Mouse (Mus musculus) ES-E14 (cell line): ENCODE measurements around the gene Dok5.

Experiments
- CHD2 ChIP-seq: IDR thresholded peaks from 2 replicates; pipeline ENCODE4 v1.6.1; 2014; ENCODE audit warnings: mild to moderate bottlenecking, low read depth, low read length, inconsistent platforms
- HCFC1 ChIP-seq: IDR thresholded peaks from 2 replicates; pipeline ENCODE4 v1.6.1; 2012; ENCODE audit warnings: low read length, inconsistent platforms, borderline replicate concordance; ENCODE audit not compliant: insufficient read depth
- MAFK ChIP-seq: IDR thresholded peaks from 2 replicates; pipeline ENCODE4 v1.6.1; 2014; ENCODE audit warnings: mild to moderate bottlenecking, low read depth, low read length, inconsistent platforms; ENCODE audit not compliant: insufficient read depth
- ZC3H11A ChIP-seq: IDR thresholded peaks from 2 replicates; pipeline ENCODE4 v1.6.1; 2012; ENCODE audit warnings: low read depth, mild to moderate bottlenecking, inconsistent platforms, low read length, borderline replicate concordance
- ZNF384 ChIP-seq: IDR thresholded peaks from 2 replicates; pipeline ENCODE4 v1.6.1; 2012; ENCODE audit warnings: low read depth, low read length, inconsistent platforms

DNA sequence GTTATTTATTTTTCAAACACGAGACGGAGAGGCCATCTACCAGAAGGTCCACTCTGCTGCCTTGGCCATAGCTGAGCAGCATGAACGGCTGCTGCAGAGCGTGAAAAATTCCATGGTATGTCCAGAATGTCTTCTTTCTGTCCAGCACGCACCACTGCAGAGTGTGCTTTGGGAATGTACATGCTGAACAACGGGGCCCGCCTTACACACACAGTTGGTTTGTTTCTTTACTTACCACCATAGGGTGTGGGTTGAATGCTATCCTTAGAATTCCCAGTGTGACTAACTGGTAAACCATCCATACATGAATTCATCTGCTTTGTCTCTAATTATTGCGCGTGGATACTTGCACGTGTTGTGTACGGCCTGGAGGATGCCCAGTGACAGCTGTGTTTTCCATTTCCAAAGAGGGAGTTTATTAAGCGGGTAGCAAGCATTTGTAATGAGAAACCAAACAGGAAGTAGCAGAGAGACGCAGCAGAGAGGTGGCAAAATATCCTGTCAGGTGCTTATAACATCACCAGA is 109.9 kb downstream of the Dok5 start:
- TF ChIP-seq HCFC1: no peak
- no peak for TF ChIP-seq ZNF384
- TF ChIP-seq ZC3H11A: no peak
- TF ChIP-seq CHD2: no peak
- no peak for TF ChIP-seq MAFK
